Mouse (Mus musculus) kidney, embryonic 16.5 days (tissue): ENCODE measurements around the gene Sepsecs. TPM values are rescaled to one million over a fixed set of nuclear protein-coding genes. Genes with fewer than 3 reads are reported as not detected.

Source experiments
- ATAC-seq: fragments of 200-750 bp; cut with Nextera tagmentation; 2 replicates; pipeline ENCODE4 v1.8.0; 2017; ENCODE audit warnings: moderate TSS enrichment; ENCODE audit not compliant: low FRiP score, low TSS enrichment
- H3K27ac ChIP-seq: fragments of 300-500 bp; sonication (generic); 2 replicates; pipeline ENCODE4 v1.5.1; 2014; ENCODE audit warnings: low read length
- H3K27me3 ChIP-seq: fragments of 300-500 bp; sonication (generic); 2 replicates; pipeline ENCODE4 v1.6.1; 2014; ENCODE audit warnings: low read length, control low read depth, mixed read lengths; ENCODE audit not compliant: insufficient read depth
- H3K36me3 ChIP-seq: fragments of 300-500 bp; sonication (generic); 2 replicates; pipeline ENCODE4 v1.6.1; 2014; ENCODE audit warnings: low read length, control low read depth, mixed read lengths; ENCODE audit not compliant: insufficient read depth
- H3K4me1 ChIP-seq: fragments of 300-500 bp; sonication (generic); 2 replicates; pipeline ENCODE4 v1.6.1; 2014; ENCODE audit warnings: low read length, control low read depth, mixed read lengths; ENCODE audit not compliant: insufficient read depth
- H3K4me2 ChIP-seq: fragments of 300-500 bp; sonication (generic); replicated peaks from 2 replicates; pipeline ENCODE4 v1.6.1; 2014; ENCODE audit warnings: low read depth, low read length
- H3K4me3 ChIP-seq: fragments of 300-500 bp; sonication (generic); 2 replicates; pipeline ENCODE4 v1.5.1; 2014; ENCODE audit warnings: mild to moderate bottlenecking, low read length
- H3K9ac ChIP-seq: fragments of 300-500 bp; sonication (generic); replicated peaks from 2 replicates; pipeline ENCODE4 v1.6.1; 2014; ENCODE audit warnings: low read length
- H3K9me3 ChIP-seq: fragments of 300-500 bp; sonication (generic); 2 replicates; pipeline ENCODE4 v1.6.1; 2016; ENCODE audit warnings: low read length, control low read depth
- WGBS: fragments of 180-500 bp; shearing (Covaris S2); extraction: QIAGEN DNeasy Blood & Tissue Kit; methylation state at CpG from one replicate; pipeline ENCODE4 v1.1.7; 2014; 5-methylcytosine and 5-hydroxymethylcytosine counted together
- polyA plus RNA-seq: library from polyadenylated mRNA; unstranded; fragments of >200 nt; fragmentation: Nextera tagmentation; extraction: Ambion mirVana; gene quantifications from 2 replicates; pipeline ENCODE4 v1.2.1, GENCODE M21; 2015

Sepsecs gene
- polyA plus RNA-seq, 1 experiment from 2014 or later, result 11.5 TPM

GRCm38 (mm10) chr5:52615421-52615820, 54.1 kb downstream of the Sepsecs start:
- H3K27ac ChIP-seq, result no peak overlapping the region
- no peaks in the 10 kb centered on the region for H3K27me3 ChIP-seq
- H3K4me3 ChIP-seq, result no peak overlapping the region
- no peaks in the 10 kb centered on the region for H3K36me3 ChIP-seq
- WGBS, result 53% methylated on average over 9 of the region's 9 CpGs
- peaks cover 27% of the 10 kb centered on the region for H3K4me1 ChIP-seq
- ATAC-seq, result no peak
- no peaks in the 10 kb centered on the region for H3K9me3 ChIP-seq
- no peak overlapping the region for H3K9ac ChIP-seq
- H3K4me2 ChIP-seq, result no peak overlapping the region

DNA sequence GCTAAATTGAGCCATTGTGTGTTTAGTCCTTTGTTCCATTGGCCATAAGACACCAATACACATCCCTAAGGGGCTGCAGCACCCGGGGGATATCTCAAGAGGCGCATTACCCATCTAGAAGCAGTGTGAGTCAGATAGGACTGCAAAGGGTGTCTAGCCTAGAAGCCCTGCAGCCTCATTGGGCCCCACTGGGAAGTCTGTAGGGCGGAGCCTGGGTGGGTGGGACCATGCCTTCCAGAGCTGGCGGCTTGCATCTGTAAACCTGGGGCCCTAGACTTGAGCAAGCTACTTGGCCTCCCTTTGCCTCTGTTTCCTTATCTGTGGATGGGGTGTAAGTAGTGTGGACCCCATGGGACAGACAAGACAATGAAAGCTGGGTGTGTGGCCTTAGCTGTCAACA, 54.8 kb downstream of the Sepsecs start:
- WGBS, result 88% methylated on average over 4 of the region's 4 CpGs
- no peak overlapping the region for H3K4me3 ChIP-seq
- no peak for ATAC-seq
- peaks cover 27% of the 10 kb centered on the region for H3K4me1 ChIP-seq
- no peaks in the 10 kb centered on the region for H3K9me3 ChIP-seq
- no peak overlapping the region for H3K9ac ChIP-seq
- no peaks in the 10 kb centered on the region for H3K36me3 ChIP-seq
- H3K27ac ChIP-seq, result no peak overlapping the region
- H3K4me2 ChIP-seq, result no peak overlapping the region
- H3K27me3 ChIP-seq, result no peaks in the 10 kb centered on the region

GRCm38 (mm10) chr5:52612776-52613175, 56.7 kb downstream of the Sepsecs start:
- peaks cover 15% of the 10 kb centered on the region for H3K4me1 ChIP-seq
- WGBS, result 89% methylated on average over 8 of the region's 8 CpGs
- no peak overlapping the region for H3K4me2 ChIP-seq
- no peak overlapping the region for H3K4me3 ChIP-seq
- no peaks in the 10 kb centered on the region for H3K9me3 ChIP-seq
- H3K36me3 ChIP-seq, result no peaks in the 10 kb centered on the region
- ATAC-seq, result no peak
- no peak overlapping the region for H3K9ac ChIP-seq
- H3K27me3 ChIP-seq, result no peaks in the 10 kb centered on the region
- H3K27ac ChIP-seq, result no peak overlapping the region

DNA sequence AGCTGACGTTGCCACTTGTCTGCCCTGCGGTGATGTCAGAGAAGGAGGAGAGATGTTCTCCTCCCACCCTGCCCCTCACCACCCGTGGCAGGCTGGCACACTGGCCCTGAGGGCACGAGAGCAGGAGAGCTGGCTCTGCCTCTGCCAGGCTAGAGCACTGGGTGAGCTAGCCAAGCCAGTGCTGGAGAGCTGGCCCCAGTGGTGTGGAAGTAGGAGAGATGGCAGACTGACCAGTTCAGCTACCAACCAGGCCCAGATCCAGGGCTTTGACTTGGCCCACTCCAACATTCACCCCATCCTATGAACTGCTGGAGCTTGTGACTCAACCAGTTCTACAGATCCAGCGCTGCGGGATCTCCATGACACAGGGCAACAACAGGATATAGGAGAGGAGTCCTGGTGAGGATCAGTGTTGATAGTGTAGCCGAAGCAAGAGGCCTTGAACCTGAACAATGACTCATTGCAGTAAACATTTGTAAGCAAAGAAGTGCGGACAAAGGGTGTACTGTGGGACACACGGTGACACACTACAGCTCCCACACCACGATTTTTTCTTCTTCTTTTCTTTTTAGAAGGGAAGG, 58.1 kb downstream of the Sepsecs start:
- no peak overlapping the region for H3K4me2 ChIP-seq
- WGBS, result 70% methylated on average over 10 of the region's 10 CpGs
- no peak for ATAC-seq

GRCm38 (mm10) chr5:52610306-52610705, 59.2 kb downstream of the Sepsecs start:
- 75% methylated on average over 4 of the region's 4 CpGs for WGBS
- H3K27ac ChIP-seq, result no peak overlapping the region
- no peak overlapping the region for H3K4me2 ChIP-seq
- H3K4me1 ChIP-seq, result no peaks in the 10 kb centered on the region
- no peaks in the 10 kb centered on the region for H3K9me3 ChIP-seq
- H3K27me3 ChIP-seq, result no peaks in the 10 kb centered on the region
- no peak overlapping the region for H3K4me3 ChIP-seq
- ATAC-seq, result no peak
- no peaks in the 10 kb centered on the region for H3K36me3 ChIP-seq
- H3K9ac ChIP-seq, result no peak overlapping the region

More for the DNA sequence above, 58.1 kb downstream of the Sepsecs start:
- Histone ChIP-seq H3K4me3 (no peak overlapping the region), H3K9ac (no peak overlapping the region), H3K27me3 (no peaks in the 10 kb centered on the region), H3K4me1 (peaks cover 5% of the 10 kb centered on the region), H3K27ac (no peak overlapping the region), H3K36me3 (no peaks in the 10 kb centered on the region), H3K9me3 (no peaks in the 10 kb centered on the region)

- no peak overlapping the region for H3K9ac ChIP-seq
- no peaks in the 10 kb centered on the region for H3K27me3 ChIP-seq
- H3K9me3 ChIP-seq, result no peaks in the 10 kb centered on the region
- 57% methylated on average over 10 of the region's 10 CpGs for WGBS
- no peaks in the 10 kb centered on the region for H3K36me3 ChIP-seq
- H3K4me3 ChIP-seq, result no peak overlapping the region
- no peak overlapping the region for H3K4me2 ChIP-seq
- H3K27ac ChIP-seq, result no peak overlapping the region
- ATAC-seq, result no peak
- H3K4me1 ChIP-seq, result no peaks in the 10 kb centered on the region
These were observed 59.8 kb downstream of the Sepsecs start for GRCm38 (mm10) chr5:52609672-52610071.

DNA sequence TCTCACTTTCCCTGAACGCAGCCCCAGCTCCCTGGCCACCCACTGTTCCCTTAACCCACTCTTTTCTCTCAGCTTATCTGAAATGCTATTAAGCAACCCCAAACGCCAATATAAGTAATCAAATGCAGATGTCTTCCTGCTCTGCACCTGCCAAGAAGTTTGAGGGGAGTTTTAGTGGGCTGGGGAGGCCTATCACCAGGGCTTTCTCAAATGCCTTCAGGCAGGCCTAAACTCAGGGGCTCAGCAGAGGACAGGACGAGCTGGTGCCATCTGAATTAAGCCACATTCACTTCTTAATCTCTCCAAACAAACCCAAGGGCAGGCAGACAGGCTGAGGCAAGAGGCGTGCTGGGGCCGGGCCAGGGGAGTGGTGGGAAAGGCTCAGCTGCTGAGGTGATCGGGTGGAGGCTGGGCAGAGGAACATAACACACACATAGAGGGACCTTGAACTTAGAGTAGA, 64.9 kb downstream of the Sepsecs start:
- no peak overlapping the region for H3K9ac ChIP-seq
- WGBS, result 66% methylated on average over 6 of the region's 6 CpGs
- no peaks in the 10 kb centered on the region for H3K36me3 ChIP-seq
- no peak overlapping the region for H3K27ac ChIP-seq
- H3K4me1 ChIP-seq, result no peaks in the 10 kb centered on the region
- H3K4me3 ChIP-seq, result no peak overlapping the region
- no peak overlapping the region for H3K4me2 ChIP-seq
- no peaks in the 10 kb centered on the region for H3K9me3 ChIP-seq
- no peak for ATAC-seq
- no peaks in the 10 kb centered on the region for H3K27me3 ChIP-seq

GRCm38 (mm10) chr5:52590612-52591011, 78.9 kb downstream of the Sepsecs start:
- Histone ChIP-seq H3K4me3 (no peak overlapping the region), H3K36me3 (no peaks in the 10 kb centered on the region), H3K9me3 (no peaks in the 10 kb centered on the region), H3K4me2 (no peak overlapping the region), H3K27ac (no peak overlapping the region), H3K27me3 (no peaks in the 10 kb centered on the region), H3K9ac (no peak overlapping the region), H3K4me1 (no peaks in the 10 kb centered on the region)
- ATAC-seq, result peak; percentile 54; the same call in 1 of the 2 replicates
- 76% methylated on average over 9 of the region's 9 CpGs for WGBS

Other genes starting within 250 kb of the Sepsecs start
- gene Ccdc149, start 198.2 kb downstream of the Sepsecs start, polyA plus RNA-seq, result 3.4 and 3.5 TPM in 2 replicates
- gene Lgi2, start 103.2 kb downstream of the Sepsecs start, polyA plus RNA-seq, result 2.5 and 2.9 TPM in 2 replicates
- 19.4 and 21.9 TPM in 2 replicates for gene Pi4k2b, start 71.9 kb upstream of the Sepsecs start, polyA plus RNA-seq
- 15.8 and 18.3 TPM in 2 replicates for gene Zcchc4, start 105.7 kb upstream of the Sepsecs start, polyA plus RNA-seq
- gene Anapc4, start 164.3 kb upstream of the Sepsecs start, polyA plus RNA-seq, result 105 and 106 TPM in 2 replicates